Mouse (Mus musculus) heart, postnatal 0 days (tissue): ENCODE data around the gene Kdm2a. TPM values are rescaled to one million over a fixed set of nuclear protein-coding genes. Genes with fewer than 3 reads are reported as not detected.

Source experiments
- ATAC-seq: fragments of 200-750 bp; cut with Nextera tagmentation; 2 replicates; pipeline ENCODE4 v1.8.0; 2017; ENCODE audit warnings: low read depth, moderate number of reproducible peaks, moderate library complexity; ENCODE audit not compliant: insufficient read depth
- DNase-seq: peaks from one replicate; pipeline ENCODE4 v3.0.0-alpha.2; 2016; ENCODE audit warnings: low spot score
- H3K27ac ChIP-seq: fragments of 300-500 bp; sonication (generic); 2 replicates; pipeline ENCODE4 v1.5.1; 2014; ENCODE audit warnings: low read depth, mild to moderate bottlenecking
- H3K27me3 ChIP-seq: fragments of 300-500 bp; sonication (generic); 2 replicates; pipeline ENCODE4 v1.6.1; 2014; ENCODE audit warnings: low read length, mixed read lengths; ENCODE audit not compliant: control insufficient read depth, insufficient read depth
- H3K36me3 ChIP-seq: fragments of 300-500 bp; sonication (generic); replicated peaks from 2 replicates; pipeline ENCODE4 v1.6.1; 2014; ENCODE audit warnings: low read length, mixed read lengths; ENCODE audit not compliant: control insufficient read depth, insufficient read depth
- H3K4me1 ChIP-seq: fragments of 300-500 bp; sonication (generic); 2 replicates; pipeline ENCODE4 v1.6.1; 2014; ENCODE audit warnings: antibody characterized with exemption; ENCODE audit not compliant: control insufficient read depth, insufficient read depth
- H3K4me2 ChIP-seq: fragments of 300-500 bp; sonication (generic); 2 replicates; pipeline ENCODE4 v1.6.1; 2014; ENCODE audit warnings: low read depth, mild to moderate bottlenecking, low read length, moderate library complexity
- H3K4me3 ChIP-seq: fragments of 300-500 bp; sonication (generic); 2 replicates; pipeline ENCODE4 v1.5.1; 2014; ENCODE audit warnings: low read depth, low read length
- H3K9ac ChIP-seq: fragments of 300-500 bp; sonication (generic); replicated peaks from 2 replicates; pipeline ENCODE4 v1.6.1; 2014; ENCODE audit warnings: low read depth, low read length, mixed read lengths
- H3K9me3 ChIP-seq: fragments of 300-500 bp; sonication (generic); replicated peaks from 2 replicates; pipeline ENCODE4 v1.6.1; 2016; ENCODE audit warnings: low read length; ENCODE audit not compliant: control insufficient read depth
- CTCF ChIP-seq: IDR thresholded peaks from 2 replicates; pipeline ENCODE4 v1.5.1; 2016; ENCODE audit warnings: antibody characterized with exemption, control low read depth, low read depth
- EP300 ChIP-seq: IDR thresholded peaks from 2 replicates; pipeline ENCODE4 v1.6.1; 2016; ENCODE audit warnings: antibody characterized with exemption, low read depth
- WGBS: fragments of 180-500 bp; shearing (Covaris S2); extraction: QIAGEN DNeasy Blood & Tissue Kit; methylation state at CpG from one replicate; pipeline ENCODE4 v1.1.7; 2014; 5-methylcytosine and 5-hydroxymethylcytosine counted together
- polyA plus RNA-seq: library from polyadenylated mRNA; unstranded; fragments of >200 nt; fragmentation: Nextera tagmentation; extraction: Ambion mirVana; gene quantifications from 2 replicates; pipeline ENCODE4 v1.2.1, GENCODE M21; 2015
- total RNA-seq: library from RNA; depleted of rRNA; stranded (reverse); fragments of >200 nt; gene quantifications from 2 replicates; pipeline ENCODE4 v1.2.3, GENCODE M21; 2014; ENCODE audit warnings: low replicate concordance

Kdm2a gene
- total and polyA plus RNA-seq, 2 experiments from 2014 or later: 15.7 to 65.3 TPM

DNA sequence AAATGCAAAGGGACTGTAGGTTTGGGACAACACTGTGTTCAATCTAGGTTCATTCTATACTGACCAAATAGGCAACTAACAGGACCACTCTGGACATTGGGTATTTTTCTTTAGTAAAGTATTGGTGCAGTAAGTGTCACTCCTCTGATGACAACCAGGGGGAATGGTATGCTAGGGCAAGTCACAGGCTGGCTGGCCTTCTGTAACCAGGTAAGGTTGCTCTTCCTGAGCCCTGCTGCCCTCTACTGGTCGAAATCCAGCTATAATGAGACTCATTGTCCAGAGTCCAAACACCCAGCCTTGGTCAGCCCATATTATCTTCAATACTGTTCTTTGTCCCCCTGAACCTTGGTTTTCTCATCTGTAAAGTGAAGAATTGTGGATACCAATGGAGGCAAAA, 19.1 kb upstream of the Kdm2a start:
- Histone ChIP-seq H3K27ac (no peak overlapping the region), H3K36me3 (no peaks in the 10 kb centered on the region), H3K4me1 (peaks cover 6% of the 10 kb centered on the region; the same call in 1 of the 2 replicates), H3K27me3 (no peaks in the 10 kb centered on the region), H3K4me3 (no peak overlapping the region), H3K9me3 (no peaks in the 10 kb centered on the region), H3K4me2 (no peak overlapping the region), H3K9ac (no peak overlapping the region)
- TF ChIP-seq EP300 (no peak), CTCF (peak; percentile 79)
- ATAC-seq (peak; percentile 72), DNase-seq (peak; percentile 74)
- 0% methylated on average over 1 of the region's 1 CpGs for WGBS

- DNase-seq (no peak), ATAC-seq (no peak)
- H3K27ac ChIP-seq: no peak overlapping the region
- H3K9me3 ChIP-seq: no peaks in the 10 kb centered on the region
- no peaks in the 10 kb centered on the region for H3K4me1 ChIP-seq
- no peaks in the 10 kb centered on the region for H3K27me3 ChIP-seq
- no peak overlapping the region for H3K4me2 ChIP-seq
- no peak overlapping the region for H3K4me3 ChIP-seq
- no peak overlapping the region for H3K9ac ChIP-seq
- H3K36me3 ChIP-seq: no peaks in the 10 kb centered on the region
- WGBS: 73% methylated on average over 1 of the region's 1 CpGs
- TF ChIP-seq CTCF (no peak), EP300 (no peak)
These were observed 16.5 kb upstream of the Kdm2a start for GRCm38 (mm10) chr19:4414631-4415030.

GRCm38 (mm10) chr19:4409062-4409461, 11.0 kb upstream of the Kdm2a start:
- H3K4me3 ChIP-seq: no peak overlapping the region
- no peaks in the 10 kb centered on the region for H3K36me3 ChIP-seq
- no peak for DNase-seq
- no peak overlapping the region for H3K9ac ChIP-seq
- no peaks in the 10 kb centered on the region for H3K27me3 ChIP-seq
- no peaks in the 10 kb centered on the region for H3K4me1 ChIP-seq
- H3K4me2 ChIP-seq: no peak overlapping the region
- no peak for ATAC-seq
- WGBS: 59% methylated on average over 2 of the region's 2 CpGs
- H3K9me3 ChIP-seq: no peaks in the 10 kb centered on the region
- no peak overlapping the region for H3K27ac ChIP-seq
- TF ChIP-seq CTCF: no peak
- no peak for TF ChIP-seq EP300

DNA sequence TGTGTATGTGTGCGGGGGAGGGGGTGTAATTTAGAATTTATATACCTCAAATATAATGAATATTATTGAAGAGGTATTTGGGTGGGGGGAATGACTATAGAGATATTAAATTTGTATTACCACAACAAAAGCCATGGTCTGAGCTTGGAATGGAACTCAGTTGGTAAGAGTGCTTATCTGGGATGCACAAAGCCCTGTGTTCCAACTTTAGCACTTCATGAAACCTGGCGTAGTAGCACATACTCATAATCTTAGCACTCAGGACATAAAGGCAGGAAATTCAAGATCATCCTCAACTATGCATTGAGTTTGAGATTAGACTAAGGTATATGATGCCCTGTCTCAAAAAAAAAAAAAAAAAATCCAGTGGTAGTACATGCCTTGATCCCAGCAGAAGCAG, 6.8 kb upstream of the Kdm2a start:
- ATAC-seq (no peak), DNase-seq (no peak)
- H3K4me1 ChIP-seq: no peaks in the 10 kb centered on the region
- no peaks in the 10 kb centered on the region for H3K27me3 ChIP-seq
- H3K9me3 ChIP-seq: no peaks in the 10 kb centered on the region
- H3K4me3 ChIP-seq: no peak overlapping the region
- no peak overlapping the region for H3K4me2 ChIP-seq
- WGBS: 87% methylated on average over 2 of the region's 2 CpGs
- TF ChIP-seq EP300: no peak
- TF ChIP-seq CTCF: no peak
- no peak overlapping the region for H3K27ac ChIP-seq
- no peak overlapping the region for H3K9ac ChIP-seq
- H3K36me3 ChIP-seq: no peaks in the 10 kb centered on the region

- peak overlapping the region; percentile 91; the same call in 1 of the 2 replicates for H3K27ac ChIP-seq
- ATAC-seq (no peak), DNase-seq (no peak)
- 76% methylated on average over 4 of the region's 4 CpGs for WGBS
- H3K4me2 ChIP-seq: no peak overlapping the region
- no peaks in the 10 kb centered on the region for H3K27me3 ChIP-seq
- no peaks in the 10 kb centered on the region for H3K9me3 ChIP-seq
- no peak for TF ChIP-seq EP300
- no peak for TF ChIP-seq CTCF
- peaks cover 19% of the 10 kb centered on the region for H3K4me1 ChIP-seq
- H3K9ac ChIP-seq: no peak overlapping the region
- H3K36me3 ChIP-seq: no peaks in the 10 kb centered on the region
- no peak overlapping the region for H3K4me3 ChIP-seq
These were observed 874 bp upstream of the Kdm2a start for GRCm38 (mm10) chr19:4398959-4399358.

DNA sequence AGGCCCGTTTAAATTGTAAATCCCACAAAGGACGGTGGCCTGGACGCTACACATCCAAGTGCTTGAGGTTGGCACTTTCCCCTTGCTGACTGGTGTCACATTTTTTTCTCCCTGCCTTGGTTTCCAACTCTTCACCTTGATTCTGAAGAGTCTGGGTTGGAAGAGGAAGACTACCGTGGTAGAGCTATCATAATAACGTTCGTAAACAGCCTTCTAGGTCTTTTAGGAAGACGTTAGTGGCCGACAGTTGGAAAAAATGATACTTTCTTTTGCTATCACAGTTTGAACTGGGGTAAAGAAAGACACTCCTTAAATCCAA, 504 bp upstream of the Kdm2a start:
- WGBS: 44% methylated on average over 8 of the region's 8 CpGs

More for the DNA sequence above, 504 bp upstream of the Kdm2a start:
- H3K27me3 ChIP-seq: no peaks in the 10 kb centered on the region
- peak overlapping the region; percentile 91 for H3K27ac ChIP-seq
- peaks cover 21% of the 10 kb centered on the region for H3K4me1 ChIP-seq
- H3K4me2 ChIP-seq: peak overlapping the region; percentile 92
- TF ChIP-seq EP300 (no peak), CTCF (no peak)
- H3K9ac ChIP-seq: peak overlapping the region; percentile 76
- ATAC-seq (no peak), DNase-seq (peak; percentile 20)
- peak overlapping the region; percentile 100 for H3K4me3 ChIP-seq
- no peaks in the 10 kb centered on the region for H3K36me3 ChIP-seq
- H3K9me3 ChIP-seq: no peaks in the 10 kb centered on the region
